Mouse (Mus musculus): ENCODE measurements around the gene Chid1.
A peak's percentile ranks its signal among the peaks of the same experiment; 100 is the strongest.

DNA sequence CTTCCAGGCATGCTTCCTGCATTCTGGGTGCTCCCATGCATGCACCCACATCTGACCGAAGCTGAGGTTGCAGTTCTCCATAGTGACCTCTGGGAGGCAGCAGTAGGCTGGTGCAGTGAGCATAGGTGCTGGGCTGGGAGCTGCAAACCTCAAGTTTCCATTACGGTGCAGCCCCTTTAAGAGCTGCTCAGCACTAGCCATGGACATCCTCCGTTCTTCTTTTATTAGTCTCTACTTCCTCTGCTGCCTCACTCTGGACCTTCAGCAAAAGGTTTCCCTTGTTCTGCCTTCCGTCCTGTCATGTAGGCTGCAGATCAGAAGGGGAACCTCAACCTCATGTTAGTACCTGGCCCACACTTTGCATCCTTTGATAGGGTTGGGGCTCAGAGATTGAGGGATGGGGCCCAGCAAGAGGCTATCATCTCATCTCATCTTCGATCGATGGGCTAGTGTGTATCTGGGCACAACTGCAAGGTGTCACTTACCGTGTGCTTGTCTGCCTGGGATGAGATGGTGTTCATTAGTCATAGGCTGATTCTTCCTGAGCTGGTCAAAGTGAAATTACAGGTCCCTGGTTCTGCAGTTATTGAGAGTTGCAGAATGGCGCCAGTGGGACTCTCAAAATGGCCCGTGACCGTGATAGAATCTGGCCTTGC, 58.7 kb downstream of the Chid1 start:
- TF ChIP-seq CTCF (IDR thresholded peaks at IDR 0.05; ENCODE audit: low read depth) = peak; percentile 99
- no peak for TF ChIP-seq EP300 (IDR thresholded peaks at IDR 0.05; ENCODE audit: low read depth)
